Mouse (Mus musculus) mature B cell (primary cell): Measurements from ENCODE around the gene Fbxo6.
"Not testable (repeated sequence)": the region's sequence is repeated elsewhere in the genome, so short reads cannot be mapped to it uniquely, and the experiment has no call there.

Source experiments
- in situ Hi-C: fragments of 300-500 bp; cut with MboI; formaldehyde crosslinking; loops from 2 replicates; pipeline ENCODE4 v1.14.3; 2019

Fbxo6 gene

DNA sequence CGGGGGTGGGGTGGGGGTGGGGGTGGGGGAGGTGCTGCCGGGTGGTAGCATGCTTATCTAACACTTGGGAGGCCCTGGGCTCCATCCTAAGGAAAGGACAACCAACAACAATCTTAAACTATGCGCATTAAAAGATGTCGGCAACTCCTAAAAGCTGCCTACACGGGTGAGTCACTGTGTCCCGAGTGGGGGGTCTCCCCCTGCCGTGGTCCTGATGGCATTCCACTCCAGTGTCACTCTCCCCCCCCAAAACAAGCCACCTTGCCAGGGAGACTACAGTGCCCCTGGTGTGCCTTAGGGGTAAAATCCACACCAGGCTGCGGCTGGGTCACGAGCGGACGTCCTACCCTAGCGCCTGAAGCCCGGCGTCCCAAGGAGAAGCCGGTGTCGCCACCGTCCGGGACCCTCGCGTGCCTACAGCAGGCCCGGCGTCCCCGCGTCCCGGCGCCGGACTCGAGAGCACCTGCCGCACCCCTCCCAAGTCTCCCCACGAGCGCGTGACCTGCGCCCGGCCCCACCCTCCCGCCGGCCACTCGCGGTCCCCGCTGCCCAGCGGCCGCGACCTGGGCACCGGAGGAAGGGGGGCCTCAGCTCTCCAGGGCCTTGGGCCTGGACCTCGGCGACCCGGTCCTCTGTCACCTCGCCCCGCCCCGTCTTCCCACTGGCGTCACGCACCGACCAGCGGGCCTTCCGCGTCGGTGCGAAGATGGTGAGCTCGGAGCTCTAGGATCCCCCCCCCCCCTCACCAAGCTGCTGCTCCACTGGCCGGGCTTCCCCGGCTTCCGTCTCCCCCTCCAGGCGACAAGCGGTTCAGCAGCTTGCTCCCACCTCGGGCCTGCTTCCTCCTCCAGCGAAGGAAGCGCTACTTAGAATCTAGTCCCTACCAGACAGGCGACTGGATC, at the start of gene Fbxo6:
TSS of gene Fbxo6 (minus strand) at position 874 of the 902 bp plus-strand sequence.
- in situ Hi-C loops: loop anchor here (25.0 kb wide), 2 partner anchors 286 to 461 kb away; partner anchors contain the start of genes Masp2, Mtor and Ubiad1

DNA sequence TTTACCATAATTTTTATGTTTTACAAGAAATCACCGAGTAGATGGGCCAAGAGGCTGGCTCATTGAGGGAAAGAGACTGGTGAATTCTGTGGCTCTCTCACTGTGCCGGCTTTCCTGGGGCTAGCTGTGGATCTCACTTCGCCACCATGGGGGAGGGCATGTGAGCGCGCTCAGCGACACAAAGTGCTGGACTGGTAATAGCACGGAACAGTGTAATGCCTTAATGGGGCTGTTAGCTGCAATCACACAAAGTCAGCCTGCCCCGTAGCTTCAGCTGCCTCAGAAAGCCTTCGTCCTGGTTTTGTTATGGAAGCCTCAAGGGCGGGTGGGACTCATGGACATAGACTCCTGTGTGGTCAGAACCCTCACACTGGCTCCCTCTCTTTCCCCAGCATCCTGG, 46.8 kb upstream of the Fbxo6 start:
- in situ Hi-C loops: no loop called here

DNA sequence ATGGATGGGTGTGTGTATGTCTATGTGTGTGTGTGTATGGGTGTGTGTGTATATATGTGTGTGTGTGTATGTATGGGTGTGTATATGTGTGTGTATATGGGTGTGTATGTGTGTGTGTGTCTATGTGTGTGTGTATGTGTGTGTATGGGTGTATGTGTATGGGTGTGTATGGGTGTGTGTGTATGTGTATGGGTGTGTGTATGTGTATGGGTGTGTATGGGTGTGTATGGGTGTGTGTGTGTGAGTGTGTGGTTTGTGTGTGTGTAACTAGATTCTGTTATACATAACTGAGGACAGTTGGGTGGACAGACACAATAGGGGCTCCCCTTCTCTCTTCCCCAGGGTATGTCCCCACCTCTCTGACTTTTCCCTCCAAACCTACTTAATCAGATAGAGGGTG, 42.5 kb upstream of the Fbxo6 start:
- in situ Hi-C loops: no loop called here

DNA sequence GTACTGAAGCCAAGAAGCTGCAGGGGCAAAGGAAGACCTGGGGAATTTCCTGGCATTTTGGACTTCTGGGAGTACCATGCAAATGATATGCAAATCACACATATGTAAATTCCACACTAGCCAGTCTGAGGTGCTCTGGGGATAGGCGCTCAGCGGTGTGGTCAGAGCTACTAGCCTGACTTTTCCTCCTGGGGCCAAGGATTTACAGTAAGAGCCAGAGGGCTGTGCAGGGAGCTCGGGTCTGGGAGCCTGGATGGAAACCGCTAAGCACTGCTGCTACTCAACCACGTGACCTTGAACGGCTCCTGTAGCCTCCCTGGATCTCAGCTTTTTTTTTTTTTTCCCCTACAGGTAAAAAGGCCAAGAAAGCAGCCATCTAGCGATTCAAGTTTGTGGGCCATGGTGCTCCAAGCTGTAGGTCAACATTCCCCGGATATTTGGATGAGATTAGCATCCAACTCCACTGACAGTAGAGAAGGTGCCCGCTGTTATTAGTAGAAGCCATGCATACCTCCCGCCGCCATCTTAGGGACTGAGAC, 40.8 kb upstream of the Fbxo6 start:
- in situ Hi-C loops: no loop called here

DNA sequence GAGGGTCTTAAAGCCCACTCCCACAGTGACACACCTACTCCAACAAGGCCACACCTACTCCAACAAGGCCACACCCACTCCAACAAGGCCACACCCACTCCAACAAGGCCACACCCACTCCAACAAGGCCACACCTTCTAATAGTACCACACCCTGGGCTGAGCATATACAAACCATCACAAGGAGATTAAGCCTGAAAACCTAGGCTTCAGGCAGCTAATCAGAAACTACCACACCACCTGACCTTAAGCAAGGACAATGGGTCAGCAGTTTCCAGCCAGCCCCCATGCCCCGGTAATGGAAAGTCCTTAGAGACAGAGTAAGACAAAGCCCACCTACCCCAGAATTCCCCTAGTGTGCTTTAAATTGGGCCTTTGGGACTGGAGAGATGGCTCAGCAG, 36.8 kb upstream of the Fbxo6 start:
- in situ Hi-C loops: not testable (repeated sequence)

DNA sequence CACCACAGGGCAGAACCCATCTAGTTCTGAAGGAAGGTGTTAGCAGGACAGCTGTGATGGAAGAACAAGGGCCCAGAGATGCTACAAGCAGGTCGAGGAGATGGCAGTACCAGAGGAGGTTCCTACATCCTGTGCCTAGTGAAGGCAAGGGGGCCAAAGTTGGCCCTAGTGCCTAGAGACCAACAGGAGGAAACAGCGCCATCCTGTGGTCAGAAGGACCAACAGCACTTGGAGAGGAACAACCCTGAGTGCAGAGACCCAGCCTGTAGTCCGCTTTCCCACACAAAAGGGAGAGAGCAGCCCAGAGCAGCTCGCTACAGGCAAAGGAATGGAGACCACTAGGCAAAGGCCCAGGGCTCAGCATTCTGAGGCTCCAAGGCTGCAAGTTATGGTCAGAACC, 33.9 kb upstream of the Fbxo6 start:
- in situ Hi-C loops: no loop called here

DNA sequence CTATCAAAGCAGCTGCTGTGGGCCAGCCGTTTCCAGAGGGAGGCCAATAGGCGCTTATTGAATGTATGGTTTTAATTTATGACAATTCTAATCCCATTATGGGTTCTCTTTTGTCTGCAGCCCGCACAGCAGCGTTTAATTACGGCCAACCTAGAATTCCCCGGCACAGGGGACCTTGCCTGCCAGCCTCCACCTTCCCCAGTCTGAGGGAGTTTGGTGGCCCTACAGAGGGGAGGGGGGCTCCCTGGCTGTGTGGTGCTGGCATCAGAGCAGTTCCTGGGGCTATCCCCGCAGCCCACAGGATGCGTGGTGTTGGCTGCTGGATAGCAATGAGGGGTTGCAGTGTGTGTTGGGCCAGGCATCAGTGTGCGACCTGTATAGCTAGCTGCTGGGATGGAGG, 32.6 kb upstream of the Fbxo6 start:
- in situ Hi-C loops: no loop called here

DNA sequence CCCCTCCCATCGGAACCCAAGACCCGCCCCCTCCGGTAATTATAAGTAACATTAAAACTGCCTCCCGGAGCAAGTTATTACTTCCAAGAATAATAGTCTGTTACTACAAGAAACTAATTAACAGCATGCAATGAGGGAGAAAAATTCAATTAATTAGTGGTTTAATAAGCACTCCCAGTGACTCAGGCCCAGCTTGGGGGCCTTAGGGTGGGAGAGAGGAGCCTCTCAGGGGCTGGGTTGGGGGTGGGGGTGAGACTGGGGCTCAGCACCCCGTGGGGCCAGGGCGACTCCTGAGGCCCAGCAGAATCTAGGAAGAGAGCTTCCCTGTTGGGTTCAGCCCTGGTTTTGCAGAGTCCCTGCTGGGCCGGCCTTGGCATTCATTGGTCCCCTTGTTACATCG, 30.4 kb upstream of the Fbxo6 start:
- in situ Hi-C loops: no loop called here

DNA sequence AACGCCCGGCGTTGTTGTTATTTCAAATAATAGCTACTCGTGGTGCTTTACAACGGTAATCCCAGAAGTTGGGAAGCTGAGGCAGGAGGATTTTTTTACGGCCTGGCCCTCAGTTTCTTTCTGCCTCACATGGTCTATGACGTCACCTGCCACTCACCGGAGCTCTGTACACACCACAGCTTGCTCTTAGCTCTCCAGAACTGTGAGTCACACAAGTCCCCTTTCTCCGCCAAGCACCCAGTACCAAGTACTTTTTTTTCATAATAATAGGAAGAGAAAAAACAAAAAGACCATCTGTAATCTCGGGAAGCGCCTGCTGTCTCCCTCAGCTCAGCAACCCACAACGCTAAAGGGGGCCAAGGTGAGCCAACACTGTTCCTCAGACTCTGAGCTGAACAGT, 29.5 kb upstream of the Fbxo6 start:
- in situ Hi-C loops: no loop called here

DNA sequence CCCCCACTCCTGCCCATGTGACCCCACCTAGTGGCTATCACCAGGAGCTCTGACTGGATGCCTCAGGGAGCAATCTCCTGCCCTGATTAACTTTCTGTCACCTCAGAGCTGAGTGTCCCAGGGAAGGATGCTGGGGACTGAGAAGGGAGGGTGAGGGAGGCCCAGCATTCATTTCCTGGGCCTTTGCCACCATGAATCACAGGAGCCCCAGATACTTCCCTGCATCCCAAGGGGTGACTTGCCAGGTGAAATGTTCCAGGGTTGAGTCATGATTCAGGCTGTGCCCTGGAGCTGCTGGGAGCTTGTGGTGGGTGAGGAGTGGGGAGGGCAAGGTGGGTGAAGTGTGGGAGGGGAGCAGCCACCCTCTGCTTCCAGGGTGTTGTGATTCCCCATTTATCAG, 25.8 kb upstream of the Fbxo6 start:
- in situ Hi-C loops: no loop called here

DNA sequence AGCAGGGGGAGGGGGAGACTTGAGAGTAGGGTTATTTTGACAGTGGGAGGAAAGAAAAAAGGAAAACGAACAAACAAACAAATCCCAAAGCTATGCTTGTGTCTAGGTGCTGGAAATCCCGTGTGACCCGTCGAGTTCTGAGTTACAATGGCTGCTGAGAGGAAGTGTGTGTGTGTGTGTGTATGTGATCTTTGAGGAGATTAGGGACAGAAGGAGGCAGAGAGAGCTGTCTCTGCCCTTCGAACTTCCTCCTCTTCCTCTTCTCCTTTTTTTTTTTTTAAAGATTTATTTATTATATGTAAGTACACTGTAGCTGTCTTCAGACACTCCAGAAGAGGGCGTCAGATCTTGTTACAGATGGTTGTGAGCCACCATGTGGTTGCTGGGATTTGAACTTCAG, 24.7 kb upstream of the Fbxo6 start:
- in situ Hi-C loops: not testable (repeated sequence)

DNA sequence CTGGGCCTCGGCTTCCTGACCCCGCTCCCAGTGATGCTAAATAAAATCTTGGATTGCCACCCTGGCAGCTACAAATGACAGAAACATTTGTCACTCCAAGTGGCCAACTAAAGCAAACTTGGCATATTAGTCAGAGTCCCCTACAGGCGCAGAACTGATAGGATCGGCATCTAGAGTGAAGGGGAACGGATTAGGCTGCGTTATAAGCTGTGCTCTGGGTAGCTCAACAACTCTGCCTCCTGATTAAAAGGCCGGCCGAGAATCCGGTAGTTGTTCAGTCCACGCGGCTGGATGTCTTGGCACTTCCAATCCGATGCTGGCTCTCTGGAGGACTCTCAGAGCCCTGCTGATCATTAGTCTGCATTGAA, 22.5 kb upstream of the Fbxo6 start:
- in situ Hi-C loops: loop anchor here (25.0 kb wide), 2 partner anchors 263 to 438 kb away; partner anchors contain the start of genes Masp2, Mtor and Ubiad1

DNA sequence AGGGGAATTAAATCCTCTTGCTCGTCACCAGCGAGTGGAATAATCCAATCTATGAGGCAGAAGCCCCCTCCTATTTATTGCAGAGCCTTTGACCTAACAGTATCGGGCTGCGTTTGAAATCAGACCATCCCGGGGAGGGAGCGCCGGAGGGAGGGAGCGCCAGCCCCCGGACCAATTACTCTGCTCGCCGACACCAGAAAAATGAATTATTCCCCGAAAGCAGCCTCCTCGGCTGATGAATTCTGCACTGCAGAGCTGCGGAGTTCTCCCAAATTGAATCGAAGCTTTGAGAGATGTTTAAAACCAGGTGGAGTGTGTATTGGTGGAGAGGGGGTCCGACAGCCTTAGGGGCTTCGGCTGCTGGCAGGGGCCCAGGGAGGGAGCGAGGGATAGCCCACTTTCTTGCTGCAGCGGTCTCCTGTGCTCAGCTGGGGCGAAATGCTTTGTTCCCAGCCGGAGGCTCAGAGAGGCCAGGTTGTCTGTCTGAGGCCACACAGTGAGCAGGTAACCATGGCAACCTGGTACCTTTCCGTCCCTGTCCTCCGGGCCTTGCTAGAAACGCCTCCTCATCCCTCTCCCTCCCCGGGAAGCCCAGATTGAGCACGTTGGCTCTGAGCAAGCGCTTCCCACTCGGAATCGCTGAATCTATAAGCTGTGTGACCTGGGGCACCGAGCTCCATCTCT, 22.0 kb upstream of the Fbxo6 start:
- in situ Hi-C loops: loop anchor here (25.0 kb wide), 2 partner anchors 263 to 438 kb away; partner anchors contain the start of genes Masp2, Mtor and Ubiad1

DNA sequence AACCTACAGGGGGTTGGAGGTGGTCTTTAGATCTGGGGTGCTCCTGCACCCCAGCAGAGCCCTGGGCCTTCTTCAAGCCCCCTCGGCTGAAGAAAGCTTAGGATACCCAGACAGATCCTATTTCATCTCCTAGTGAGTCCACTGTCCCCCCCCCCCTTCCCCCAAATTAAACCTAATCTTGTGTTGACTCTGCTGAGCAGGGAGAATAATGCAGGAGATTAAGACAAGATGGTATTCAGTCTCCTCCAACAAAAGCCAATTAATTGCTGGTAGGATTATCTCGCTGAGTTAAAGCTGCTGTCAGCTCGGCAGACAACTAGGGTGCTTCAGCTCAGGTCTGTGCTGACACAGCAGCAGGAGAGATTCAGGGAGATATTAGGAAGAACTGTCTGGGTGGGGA, 19.3 kb upstream of the Fbxo6 start:
- in situ Hi-C loops: loop anchor here (25.0 kb wide), 2 partner anchors 266 to 441 kb away; partner anchors contain the start of genes Masp2, Mtor and Ubiad1

DNA sequence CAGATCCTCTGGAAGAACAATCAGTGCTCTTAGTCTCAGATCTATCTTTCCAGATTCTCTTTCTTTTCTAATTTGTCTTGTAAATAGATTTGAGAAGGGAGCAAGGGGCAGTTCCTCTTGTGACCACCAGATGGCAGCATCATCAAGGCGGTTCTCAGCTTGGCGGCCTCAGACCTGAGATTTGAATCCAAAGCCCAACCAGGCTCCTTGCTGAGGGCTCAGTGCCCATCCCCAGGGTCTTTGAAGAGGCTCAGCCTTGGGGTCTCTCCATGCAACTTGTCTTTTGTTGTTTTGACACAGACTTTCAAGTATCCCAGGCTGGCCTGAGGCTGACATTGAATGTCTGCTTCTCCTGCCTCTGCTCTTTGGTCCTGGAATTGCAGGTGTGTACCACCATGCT, 18.9 kb upstream of the Fbxo6 start:
- in situ Hi-C loops: loop anchor here (25.0 kb wide), 2 partner anchors 266 to 441 kb away; partner anchors contain the start of genes Masp2, Mtor and Ubiad1

DNA sequence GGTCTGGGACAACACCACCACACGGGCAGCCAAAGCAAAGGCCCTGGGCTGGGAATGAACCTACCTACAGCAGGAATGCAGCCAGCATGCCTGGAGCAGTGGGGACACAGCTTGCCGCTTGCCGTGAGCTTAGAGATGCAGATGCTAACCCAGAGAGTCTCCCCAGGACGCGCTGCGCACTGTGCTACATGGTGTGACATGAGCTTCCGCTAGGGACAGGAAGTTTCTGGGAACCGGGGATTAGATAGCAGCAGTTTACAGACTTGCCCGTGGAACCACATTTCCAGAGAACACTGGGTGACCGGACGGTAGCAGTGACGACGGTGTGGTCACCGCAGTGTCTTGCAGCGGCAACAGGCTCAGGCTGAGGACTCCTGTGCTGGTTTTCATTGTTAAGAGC, 17.6 kb upstream of the Fbxo6 start:
- in situ Hi-C loops: loop anchor here (10.0 to 25.0 kb wide), 3 partner anchors 55 to 443 kb away; partner anchors contain the start of genes Masp2, Mtor and Ubiad1

DNA sequence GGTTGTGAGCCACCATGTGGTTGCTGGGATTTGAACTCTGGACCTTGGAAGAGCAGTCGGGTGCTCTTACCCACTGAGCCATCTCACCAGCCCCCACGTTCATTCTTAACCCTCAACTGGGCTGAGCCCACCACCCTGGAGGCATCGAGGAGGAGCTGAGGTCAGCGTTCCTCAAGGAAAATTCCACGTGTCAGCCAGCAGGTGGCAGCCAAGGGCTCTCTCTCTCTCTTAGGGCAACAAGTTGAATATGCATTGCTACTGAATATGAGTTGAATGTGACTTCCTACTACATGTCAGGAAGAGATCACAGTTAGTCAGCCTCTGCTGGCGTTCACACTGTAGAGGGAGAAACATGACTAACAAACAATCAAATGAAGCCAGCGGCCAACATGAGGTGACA, 16.3 kb upstream of the Fbxo6 start:
- in situ Hi-C loops: loop anchor here (10.0 to 25.0 kb wide), 3 partner anchors 53 to 444 kb away; partner anchors contain the start of genes Masp2, Mtor and Ubiad1

DNA sequence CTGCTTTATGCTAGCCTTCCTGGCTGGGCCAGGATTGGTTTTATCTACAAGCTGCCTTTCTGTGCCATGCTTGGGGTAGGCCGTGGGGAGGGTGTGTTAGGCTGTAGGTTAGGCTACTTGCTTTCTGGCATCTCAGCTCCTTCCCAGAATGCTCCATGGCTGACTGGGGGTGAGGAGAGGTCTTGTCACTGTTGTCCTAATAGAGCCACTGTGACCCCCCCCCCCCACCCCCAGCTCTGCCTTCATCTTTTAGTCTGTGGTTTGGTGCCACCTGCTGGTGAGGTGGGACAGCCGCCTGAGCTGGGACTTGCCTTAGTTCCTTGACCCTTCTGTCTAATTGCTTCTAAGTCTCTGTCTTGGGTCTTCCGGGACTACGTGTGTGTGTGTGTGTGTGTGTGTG, 15.0 kb upstream of the Fbxo6 start:
- in situ Hi-C loops: loop anchor here (10.0 to 25.0 kb wide), 3 partner anchors 52 to 445 kb away; partner anchors contain the start of genes Masp2, Mtor and Ubiad1

DNA sequence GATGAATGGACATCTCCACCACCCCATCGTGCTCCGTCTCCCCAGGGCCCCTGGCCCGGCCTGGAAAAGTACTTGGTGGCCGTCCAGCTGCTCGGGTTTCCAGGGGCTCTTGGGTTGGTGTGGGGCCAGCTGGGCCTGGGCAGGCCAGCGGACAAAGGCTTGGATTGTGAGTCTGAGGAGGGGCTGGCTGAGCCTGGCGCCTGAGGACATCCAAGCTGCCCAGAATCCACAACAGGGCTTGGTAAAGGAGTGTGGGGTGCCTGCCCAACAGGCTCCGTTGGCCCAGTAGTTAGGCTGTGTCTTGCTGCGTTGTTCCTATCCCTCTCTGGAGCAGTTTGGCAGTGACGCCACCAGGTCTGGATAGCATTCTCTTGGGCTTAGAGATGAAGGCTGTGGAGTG, 14.5 kb upstream of the Fbxo6 start:
- in situ Hi-C loops: loop anchor here (10.0 to 25.0 kb wide), 3 partner anchors 52 to 446 kb away; partner anchors contain the start of genes Masp2, Mtor and Ubiad1

DNA sequence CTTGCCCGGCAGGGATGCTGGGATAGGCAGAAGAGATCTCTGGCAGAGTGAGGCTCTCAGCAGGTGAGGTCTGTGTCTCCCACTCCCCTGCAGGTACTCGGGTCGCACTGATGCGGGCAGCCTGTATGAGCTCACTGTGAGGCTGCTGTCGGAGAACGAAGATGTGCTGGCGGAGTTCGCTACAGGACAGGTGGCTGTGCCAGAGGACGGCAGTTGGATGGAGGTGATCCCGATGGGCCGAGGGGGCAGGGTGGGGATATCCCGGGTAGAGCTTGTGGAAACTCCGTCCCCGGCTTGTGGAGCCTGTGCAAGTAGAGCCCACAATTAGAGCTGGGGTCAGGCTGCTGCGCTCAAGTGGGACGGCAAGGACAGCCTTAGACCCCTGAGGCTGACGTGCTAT, 13.6 kb upstream of the Fbxo6 start:
- in situ Hi-C loops: loop anchor here (10.0 to 25.0 kb wide), 3 partner anchors 51 to 447 kb away; partner anchors contain the start of genes Masp2, Mtor and Ubiad1

DNA sequence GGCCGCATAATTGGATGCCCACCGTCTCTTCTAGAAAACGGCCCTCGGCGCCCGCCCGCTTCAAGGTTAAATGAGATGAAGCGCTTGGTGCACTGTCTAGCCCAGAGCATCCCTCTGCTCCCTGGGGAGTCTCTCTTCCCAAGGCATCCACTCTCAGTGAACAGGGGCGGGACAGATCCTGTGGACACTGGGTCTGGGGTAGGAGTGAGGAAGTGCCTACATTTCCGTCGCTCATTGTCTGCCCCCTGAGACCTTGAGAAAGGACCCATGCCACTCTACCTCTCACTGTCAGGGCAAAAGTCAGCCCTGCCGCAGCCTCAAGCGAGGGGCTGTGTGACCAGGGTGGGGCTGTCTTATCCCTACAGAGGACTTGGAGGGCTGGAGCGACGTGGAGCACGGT, 12.5 kb upstream of the Fbxo6 start:
- in situ Hi-C loops: loop anchor here (10.0 to 25.0 kb wide), 3 partner anchors 50 to 448 kb away; partner anchors contain the start of genes Masp2, Mtor and Ubiad1

DNA sequence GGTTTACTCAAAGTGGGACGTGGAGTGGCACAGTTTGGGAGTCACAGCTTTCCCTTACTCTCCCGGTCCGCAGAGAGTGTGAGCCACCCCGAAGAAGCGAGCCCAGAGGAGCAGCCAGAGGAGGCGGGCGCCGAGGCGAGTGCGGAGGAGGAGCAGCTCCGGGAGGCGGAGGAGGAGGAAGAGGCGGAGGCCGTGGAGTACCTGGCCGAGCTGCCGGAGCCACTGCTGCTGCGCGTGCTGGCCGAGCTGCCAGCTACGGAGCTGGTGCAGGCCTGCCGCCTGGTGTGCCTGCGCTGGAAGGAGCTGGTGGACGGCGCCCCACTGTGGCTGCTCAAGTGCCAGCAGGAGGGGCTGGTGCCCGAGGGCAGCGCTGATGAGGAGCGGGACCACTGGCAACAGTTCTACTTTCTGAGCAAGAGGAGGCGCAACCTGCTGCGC, 12.1 kb upstream of the Fbxo6 start:
- in situ Hi-C loops: loop anchor here (10.0 to 25.0 kb wide), 3 partner anchors 49 to 448 kb away; partner anchors contain the start of genes Masp2, Mtor and Ubiad1
